Mouse (Mus musculus) E14TG2a.4 (cell line): ENCODE results near the gene Ccpg1os.

Source experiments
- CTCF ChIP-seq: conservative IDR thresholded peaks from 2 replicates; pipeline ENCODE4 v1.5.1; 2014; ENCODE audit warnings: low read length
- POU5F1 ChIP-seq: IDR thresholded peaks from 2 replicates; pipeline ENCODE4 v1.6.1; 2014; ENCODE audit warnings: low read length, borderline replicate concordance

DNA sequence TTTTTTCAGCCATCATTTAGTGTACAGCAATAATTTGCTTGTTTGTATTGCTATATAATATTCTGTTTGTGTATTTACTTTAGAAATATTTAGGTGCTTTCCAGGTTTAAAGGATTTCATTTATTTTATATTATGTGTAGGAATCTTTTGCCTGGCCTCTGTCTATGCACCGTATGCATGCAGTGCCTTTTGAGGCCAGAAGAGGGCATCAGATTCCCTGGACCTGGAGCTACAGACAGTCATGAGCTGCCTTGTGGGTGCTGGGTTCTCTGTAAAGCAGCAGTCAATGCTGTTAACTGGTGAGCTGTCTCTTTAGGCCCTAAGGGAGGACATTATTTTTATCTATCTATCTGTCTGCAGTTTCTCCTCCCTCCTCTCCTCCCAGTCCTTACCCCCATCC lies 29.6 kb downstream of the Ccpg1os start:
- TF ChIP-seq CTCF (peak; percentile 84), POU5F1 (no peak)
